Mouse (Mus musculus) common myeloid progenitor, adult 5-6 weeks (primary cell): ENCODE data around the gene Gm17651. TPM values are rescaled to one million over a fixed set of nuclear protein-coding genes. Genes with fewer than 3 reads are reported as not detected.

Experiments used
- ATAC-seq: replicated peaks from 2 replicates; pipeline ENCODE4 v1.8.0; 2016; ENCODE audit warnings: low read depth, mild to moderate bottlenecking, moderate TSS enrichment, inconsistent platforms; ENCODE audit not compliant: poor library complexity, severe bottlenecking
- total RNA-seq: library from RNA; stranded (forward); fragments of 200-1000, 187-1606 nt; gene quantifications from 2 replicates; pipeline ENCODE4 v1.2.3, GENCODE M21; 2017

Gm17651 gene
- total RNA-seq: not detected in 2 replicates

GRCm38 (mm10) chr3:97674644-97675110 lies at the start of gene Gm17651:
Gm17651 (minus strand) TSS chr3:97674694.
- no peak for ATAC-seq

- ATAC-seq: no peak
Measured at GRCm38 (mm10) chr3:97719116-97719515, 44.6 kb upstream of the Gm17651 start.

DNA sequence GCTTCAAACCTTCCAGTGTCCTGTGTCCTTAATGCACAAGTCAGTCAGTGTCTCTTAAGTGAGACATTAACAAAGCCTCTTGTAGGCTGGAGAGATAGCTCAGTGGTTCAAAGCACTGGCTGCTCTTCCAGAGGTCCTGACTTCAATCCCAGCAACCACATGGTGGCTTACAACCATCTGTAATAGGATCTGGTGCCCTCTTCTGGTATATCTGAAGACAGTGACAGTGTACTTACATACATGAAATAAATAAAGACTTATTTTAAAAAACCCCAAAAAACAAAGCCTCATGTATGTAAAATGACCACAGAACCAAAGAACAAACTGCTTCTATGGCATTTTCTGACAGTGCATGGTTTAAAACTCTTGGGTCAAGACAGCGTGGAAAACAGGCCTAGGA lies 41.4 kb upstream of the Gm17651 start:
- ATAC-seq: no peak

GRCm38 (mm10) chr3:97710881-97711280 lies 36.4 kb upstream of the Gm17651 start:
- no peak for ATAC-seq

GRCm38 (mm10) chr3:97710134-97710533 lies 35.6 kb upstream of the Gm17651 start:
- ATAC-seq: 0 out of 2 replicates have a peak, but pooled peaks have one; percentile 22

GRCm38 (mm10) chr3:97706561-97706960 lies 32.1 kb upstream of the Gm17651 start:
- no peak for ATAC-seq

- ATAC-seq: no peak
Measured at GRCm38 (mm10) chr3:97705508-97705907, 31.0 kb upstream of the Gm17651 start.

DNA sequence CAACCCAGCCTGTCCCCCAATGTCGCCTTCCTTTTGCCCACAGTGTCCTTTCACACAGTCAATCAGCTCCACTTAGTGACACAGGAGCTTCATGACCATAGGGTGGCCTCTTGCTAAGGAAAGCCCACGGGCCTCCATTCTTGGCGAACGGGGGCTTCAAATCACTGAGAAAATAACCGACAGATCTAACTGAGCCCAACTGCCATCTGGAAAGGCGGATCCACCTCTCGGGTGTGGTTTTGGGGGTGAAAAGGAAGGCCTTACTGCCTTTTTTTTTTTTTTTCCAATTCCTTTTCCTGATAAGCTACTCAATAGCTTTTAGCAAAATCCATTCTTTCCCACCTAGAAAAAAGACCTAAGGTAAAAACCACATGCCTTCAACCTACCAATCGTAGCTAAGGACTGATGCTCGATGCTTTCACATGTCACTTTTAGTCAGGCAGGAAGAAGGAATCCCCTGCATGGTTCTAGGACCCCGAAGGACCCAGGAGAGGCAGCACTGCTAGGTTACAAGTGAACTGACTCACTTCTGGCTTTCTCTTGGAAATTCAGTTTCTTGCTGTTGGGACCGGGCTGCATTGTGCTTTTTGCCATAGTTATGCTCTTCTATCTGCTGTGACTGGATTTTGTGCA lies 28.1 kb upstream of the Gm17651 start:
- ATAC-seq: no peak

- ATAC-seq: no peak
Measured at GRCm38 (mm10) chr3:97701198-97701597, 26.7 kb upstream of the Gm17651 start.

- no peak for ATAC-seq
Measured at GRCm38 (mm10) chr3:97699061-97699460, 24.6 kb upstream of the Gm17651 start.

GRCm38 (mm10) chr3:97697291-97697690 lies 22.8 kb upstream of the Gm17651 start:
- ATAC-seq: no peak

DNA sequence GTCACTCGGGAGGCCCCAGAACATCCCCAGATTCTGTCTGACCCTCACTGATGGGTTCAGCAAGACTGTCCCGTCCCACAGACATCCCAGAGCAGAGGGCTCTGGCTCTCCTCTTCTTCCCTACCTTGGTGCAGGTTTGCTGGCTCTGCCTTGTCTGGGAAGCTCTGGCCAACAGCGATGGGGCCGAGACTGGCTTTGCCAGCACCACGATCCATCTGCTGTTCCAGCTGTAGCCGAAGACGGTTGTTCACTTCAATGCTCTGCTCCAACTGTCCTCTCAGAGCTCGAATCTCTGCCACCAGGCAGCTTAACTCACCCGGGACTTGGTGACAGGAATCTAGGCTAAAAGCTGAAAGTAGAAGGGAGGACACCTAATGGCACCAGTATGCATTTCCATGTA lies 22.4 kb upstream of the Gm17651 start:
- no peak for ATAC-seq

DNA sequence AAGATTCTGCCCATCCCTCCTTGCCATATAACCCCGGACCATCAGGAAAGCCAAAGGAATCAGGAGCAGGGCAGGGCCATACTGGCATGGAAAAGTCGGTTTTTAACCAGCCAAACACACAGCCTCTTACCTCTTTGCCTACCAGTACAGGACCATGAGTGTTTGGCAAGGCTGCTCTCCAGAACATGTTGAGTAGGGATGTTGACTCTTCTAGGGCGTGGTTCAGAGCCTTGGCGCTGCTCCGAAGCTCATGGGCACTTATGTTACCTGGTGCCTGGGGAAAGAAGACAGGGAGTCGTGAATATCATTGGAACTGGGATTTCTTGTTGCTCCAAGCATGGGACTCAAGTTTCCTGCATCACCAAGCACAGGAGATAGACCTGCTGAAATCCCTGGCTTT lies 19.3 kb upstream of the Gm17651 start:
- no peak for ATAC-seq

- no peak for ATAC-seq
Measured at GRCm38 (mm10) chr3:97691443-97692017, 17.0 kb upstream of the Gm17651 start.

DNA sequence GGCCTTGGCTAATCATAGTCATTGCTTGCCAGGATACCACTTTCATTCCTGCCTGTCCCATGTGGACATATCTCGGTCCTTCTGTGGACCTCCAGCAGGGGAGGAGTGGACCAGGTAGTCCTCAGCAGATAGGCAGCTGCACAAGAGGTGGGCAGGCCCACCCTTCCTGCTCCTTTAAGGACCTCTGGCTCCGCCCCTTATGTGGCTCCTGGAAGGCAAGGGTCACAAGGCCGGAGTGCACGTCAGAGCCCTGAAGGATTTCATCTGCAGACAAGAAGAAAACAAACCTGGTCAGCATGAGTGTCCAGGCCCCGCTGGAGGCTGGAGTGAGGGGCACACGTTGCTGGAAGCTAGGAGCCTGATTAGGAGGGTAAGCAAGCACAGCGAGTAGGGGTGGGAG lies 16.1 kb upstream of the Gm17651 start:
- ATAC-seq: no peak

DNA sequence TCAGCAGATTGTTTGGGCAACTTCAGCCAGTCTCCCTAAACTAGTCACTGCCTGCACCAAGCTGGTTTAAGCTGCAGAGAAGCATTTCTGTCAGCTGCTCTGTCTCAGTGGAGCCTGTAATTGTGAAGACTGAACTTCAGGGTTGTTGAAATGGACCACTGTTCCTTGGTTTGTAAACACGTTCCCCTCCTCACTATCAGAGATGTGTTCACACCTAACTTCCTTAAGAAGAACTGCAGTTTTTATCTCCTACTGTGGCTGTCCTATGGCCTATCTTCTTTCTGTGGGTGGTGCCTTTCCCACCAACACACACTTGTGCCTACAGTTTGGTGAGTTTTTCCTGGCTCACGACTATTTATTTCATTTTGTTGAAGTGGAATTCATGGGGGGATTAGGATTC lies 14.8 kb upstream of the Gm17651 start:
- no peak for ATAC-seq

DNA sequence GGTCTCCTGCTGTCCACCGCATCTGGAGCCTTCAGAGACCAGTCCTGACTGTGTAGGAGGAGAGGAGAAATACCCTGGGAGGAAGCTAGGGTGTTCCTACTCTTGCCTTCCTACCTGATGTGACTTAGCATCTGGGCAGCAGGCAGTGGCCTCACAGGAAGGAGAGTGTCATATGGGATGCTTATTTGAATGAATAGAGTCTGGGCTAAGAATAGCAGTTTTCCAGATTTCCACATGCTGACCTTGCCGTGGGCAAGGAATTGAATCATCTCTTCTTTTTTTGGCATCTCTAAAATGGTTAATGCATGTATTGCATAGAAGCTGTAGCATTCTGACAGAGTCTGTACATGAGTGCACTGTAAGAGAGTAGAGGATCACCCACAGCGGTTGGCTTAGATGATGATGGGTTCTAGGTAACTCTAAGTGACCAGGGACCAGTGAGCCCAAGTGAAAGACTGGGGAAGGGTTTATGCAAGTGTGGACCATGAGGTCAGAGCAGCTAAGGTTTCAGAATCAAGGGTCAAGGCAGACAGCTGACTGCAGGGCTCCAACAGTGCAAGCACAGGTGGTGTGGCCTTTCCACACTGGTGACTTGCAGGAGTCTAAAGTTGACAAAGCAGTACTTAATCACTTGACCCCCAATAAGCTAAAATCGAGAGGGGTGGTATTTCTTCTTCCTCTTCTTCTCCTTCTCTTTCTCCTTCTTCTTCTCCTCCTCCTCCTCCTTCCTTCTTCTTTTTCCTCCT lies 12.1 kb upstream of the Gm17651 start:
- ATAC-seq: no peak

DNA sequence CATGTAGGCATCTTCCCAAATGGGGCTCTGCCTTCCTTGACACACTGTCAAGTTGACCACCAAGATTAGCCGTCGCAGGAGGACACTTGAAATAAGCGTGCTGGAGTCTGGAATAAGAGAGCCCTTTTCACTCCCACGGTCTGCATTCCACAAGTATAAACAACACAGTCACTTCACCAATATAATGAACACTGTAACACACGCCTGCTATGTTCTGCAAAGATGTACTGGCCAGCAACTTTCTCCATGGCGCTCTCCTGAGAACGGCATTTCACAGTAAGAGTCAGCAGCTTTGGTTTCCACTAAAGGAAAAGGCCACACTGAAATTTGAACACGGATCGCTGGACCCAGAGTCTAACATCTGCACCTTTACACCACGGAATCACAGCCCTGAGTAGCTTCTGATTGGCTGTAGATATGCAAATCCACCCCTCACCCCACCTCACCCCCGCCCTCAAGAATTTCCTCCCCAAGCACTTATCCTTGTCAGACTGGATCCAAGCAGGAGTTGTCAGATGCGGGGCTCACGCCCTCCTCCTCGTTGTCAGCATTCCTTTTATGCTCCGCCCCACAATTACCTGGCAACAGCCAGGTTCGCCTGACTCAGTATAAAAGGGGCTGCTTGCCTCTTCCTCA lies 9.2 kb upstream of the Gm17651 start:
- no peak for ATAC-seq

- ATAC-seq: no peak
Measured at GRCm38 (mm10) chr3:97682576-97682975, 8.1 kb upstream of the Gm17651 start.

GRCm38 (mm10) chr3:97682159-97682502 lies 7.6 kb upstream of the Gm17651 start:
- ATAC-seq: no peak
